Mouse (Mus musculus) monocyte, adult 2 months (primary cell): Measurements from ENCODE around the gene Cldn2.
"Not testable (repeated sequence)": the region's sequence is repeated elsewhere in the genome, so short reads cannot be mapped to it uniquely, and the experiment has no call there.

Source experiments
- DNase-seq, 2 experiments: peaks; one replicate each; pipeline ENCODE4 v3.0.0; 2022; ENCODE audit warnings: low spot score in 2 of 2, low read depth in 1 of 2

Cldn2 gene

GRCm38 (mm10) chrX:139800406-139800878 lies at the start of gene Cldn2:
TSS of gene Cldn2 (plus strand) at chrX:139800828.
- no peak for DNase-seq

GRCm38 (mm10) chrX:139751855-139752254 lies 48.8 kb upstream of the Cldn2 start:
- DNase-seq, result no peak

- DNase-seq, result not testable (repeated sequence)
Measured at GRCm38 (mm10) chrX:139758634-139759033, 42.0 kb upstream of the Cldn2 start.

- no peak for DNase-seq
Measured at GRCm38 (mm10) chrX:139762546-139762945, 38.1 kb upstream of the Cldn2 start.

GRCm38 (mm10) chrX:139769975-139770637 lies 30.5 kb upstream of the Cldn2 start:
- no peak for DNase-seq

GRCm38 (mm10) chrX:139774309-139775083 lies 26.1 kb upstream of the Cldn2 start:
- no peak for DNase-seq

GRCm38 (mm10) chrX:139775084-139775612 lies 25.5 kb upstream of the Cldn2 start:
- DNase-seq, result no peak

- no peak for DNase-seq
Measured at GRCm38 (mm10) chrX:139777357-139777756, 23.3 kb upstream of the Cldn2 start.

- DNase-seq, result no peak
Measured at GRCm38 (mm10) chrX:139778886-139779285, 21.7 kb upstream of the Cldn2 start.

GRCm38 (mm10) chrX:139779401-139779800 lies 21.2 kb upstream of the Cldn2 start:
- DNase-seq, result no peak

- no peak for DNase-seq
Measured at GRCm38 (mm10) chrX:139780988-139781387, 19.6 kb upstream of the Cldn2 start.

- DNase-seq, result no peak
Measured at GRCm38 (mm10) chrX:139781563-139781962, 19.1 kb upstream of the Cldn2 start.

- no peak for DNase-seq
Measured at GRCm38 (mm10) chrX:139782278-139783044, 18.2 kb upstream of the Cldn2 start, which contains the start of gene Ripply1. TSS of gene Ripply1 (minus strand) at chrX:139782353.

GRCm38 (mm10) chrX:139783045-139783422 lies 17.6 kb upstream of the Cldn2 start:
- no peak for DNase-seq

GRCm38 (mm10) chrX:139785764-139786163 lies 14.9 kb upstream of the Cldn2 start:
- no peak for DNase-seq

- DNase-seq, result no peak
Measured at GRCm38 (mm10) chrX:139794072-139794845, 6.4 kb upstream of the Cldn2 start.

- no peak for DNase-seq
Measured at GRCm38 (mm10) chrX:139796037-139796436, 4.6 kb upstream of the Cldn2 start.

GRCm38 (mm10) chrX:139797875-139798274 lies 2.8 kb upstream of the Cldn2 start:
- no peak for DNase-seq

- no peak for DNase-seq
Measured at GRCm38 (mm10) chrX:139799953-139800352, 675 bp upstream of the Cldn2 start.

GRCm38 (mm10) chrX:139803028-139803427 lies 2.4 kb downstream of the Cldn2 start:
- no peak for DNase-seq

- no peak for DNase-seq
Measured at GRCm38 (mm10) chrX:139805918-139806317, 5.3 kb downstream of the Cldn2 start.
